Mouse (Mus musculus) urinary bladder, postnatal 14 days (tissue): ENCODE results near the gene Stk32c.

Source experiments
- DNase-seq: peaks from one replicate; pipeline ENCODE4 v3.0.0; 2021; ENCODE audit warnings: low spot score

The Stk32c gene

GRCm38 (mm10) chr7:139228447-139229171 lies 15.5 kb upstream of the Stk32c start:
- DNase-seq, result no peak

DNA sequence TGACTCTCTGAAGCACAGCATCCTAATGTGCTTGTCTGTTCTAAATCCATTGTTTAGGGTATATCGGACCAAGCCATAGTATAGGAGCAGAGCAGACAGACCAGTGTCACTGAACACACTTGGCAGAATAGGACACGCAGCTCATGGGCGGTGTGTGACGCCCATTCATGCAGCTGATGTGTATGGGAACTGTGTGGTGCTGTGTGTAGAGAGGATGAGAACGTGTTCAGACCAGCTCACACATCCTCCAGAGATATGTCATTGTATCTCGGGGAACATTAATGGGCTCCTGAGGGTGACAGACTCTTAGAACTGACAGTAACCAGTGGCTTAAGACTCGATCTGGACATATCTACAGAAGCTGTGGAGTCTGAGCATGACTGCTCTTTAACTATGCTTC lies 13.3 kb upstream of the Stk32c start:
- no peak for DNase-seq

GRCm38 (mm10) chr7:139224725-139225124 lies 11.6 kb upstream of the Stk32c start:
- no peak for DNase-seq

DNA sequence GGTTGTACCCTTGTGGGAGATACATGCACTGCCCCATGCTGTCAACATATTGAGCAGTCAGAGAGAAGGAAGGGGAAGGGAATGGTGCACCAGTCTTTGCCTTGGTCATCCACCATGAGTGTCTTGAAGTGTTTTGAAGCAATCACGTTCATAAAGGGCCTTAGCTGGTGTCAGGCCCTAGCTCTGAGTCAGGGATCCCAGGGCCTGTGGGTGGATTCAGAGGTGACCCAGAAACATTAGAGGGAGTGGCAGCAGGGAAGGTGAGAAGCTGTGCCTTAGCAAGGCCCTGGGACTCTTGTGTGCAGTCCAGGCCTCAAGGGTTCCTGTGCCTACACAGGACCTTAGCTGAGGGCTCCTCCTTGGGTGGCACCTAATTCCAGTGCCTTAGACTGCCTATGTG lies 11.0 kb upstream of the Stk32c start:
- no peak for DNase-seq

- DNase-seq, result no peak
Observed at GRCm38 (mm10) chr7:139222341-139222740, 9.2 kb upstream of the Stk32c start.

DNA sequence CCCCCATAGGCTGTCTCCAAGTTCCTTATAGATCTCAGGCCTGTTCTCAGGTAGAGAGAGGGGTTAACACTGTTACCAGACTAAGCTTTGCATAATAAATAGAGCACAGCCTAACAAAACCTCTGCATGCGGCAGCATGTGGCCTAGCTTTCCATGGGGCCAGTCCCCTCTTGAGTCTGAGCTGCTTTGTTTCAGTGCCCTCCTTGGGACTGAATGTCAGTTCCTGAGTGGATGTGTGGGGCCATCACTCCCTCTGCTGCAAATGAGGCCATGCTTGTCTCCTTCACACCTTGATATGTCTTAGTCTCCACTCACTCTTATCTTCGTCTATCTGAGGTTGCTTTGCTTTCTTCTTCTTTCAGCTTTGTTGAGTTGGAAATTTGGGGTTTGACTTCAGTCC lies 8.7 kb upstream of the Stk32c start:
- DNase-seq, result no peak

- no peak for DNase-seq
Observed at GRCm38 (mm10) chr7:139221072-139221471, 8.0 kb upstream of the Stk32c start.

GRCm38 (mm10) chr7:139220303-139220702 lies 7.2 kb upstream of the Stk32c start:
- DNase-seq, result peak; percentile 37

DNA sequence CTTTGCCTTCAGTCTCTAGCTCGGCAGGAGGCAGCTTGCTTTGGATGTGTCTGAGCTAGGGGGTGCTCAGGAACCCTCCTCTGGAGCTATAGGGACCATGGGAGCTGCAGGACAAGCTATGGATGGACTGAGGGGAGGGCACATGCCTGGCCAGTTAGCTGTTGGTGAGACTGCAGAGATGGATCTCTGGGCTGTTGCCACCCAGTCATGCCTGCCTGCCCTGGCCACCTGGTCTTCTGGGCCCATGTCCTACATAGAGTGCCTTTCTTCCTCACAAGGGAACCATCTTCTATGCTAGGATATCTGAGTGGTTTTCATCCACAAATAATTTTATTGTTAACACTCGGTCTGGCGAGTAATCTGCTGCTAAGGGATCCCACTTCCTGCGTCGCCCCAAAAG lies 6.4 kb upstream of the Stk32c start:
- DNase-seq, result no peak

GRCm38 (mm10) chr7:139218641-139219415 lies 5.7 kb upstream of the Stk32c start:
- peak; percentile 51 for DNase-seq

- DNase-seq, result peak; percentile 1
Observed at GRCm38 (mm10) chr7:139217046-139217445, 3.9 kb upstream of the Stk32c start.

DNA sequence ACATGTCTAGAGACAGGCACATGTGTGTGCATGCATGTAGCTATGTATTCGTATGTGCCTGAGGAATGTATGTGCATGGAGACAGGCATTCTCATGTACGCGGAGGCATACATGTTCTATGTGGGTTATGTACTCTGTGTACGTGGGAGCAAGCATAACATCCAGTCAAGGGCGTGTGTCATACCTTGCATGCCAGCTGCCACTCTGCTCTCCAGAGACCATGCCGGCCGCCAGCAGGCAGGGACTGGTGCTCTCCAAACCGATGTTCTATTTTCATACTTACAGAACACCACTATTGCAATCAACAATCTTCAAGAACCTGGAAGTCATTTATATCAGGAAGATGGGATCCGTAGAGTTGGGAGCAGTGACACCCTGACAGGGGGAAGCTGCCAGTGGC lies 3.4 kb upstream of the Stk32c start:
- DNase-seq, result no peak

- DNase-seq, result no peak
Observed at GRCm38 (mm10) chr7:139215946-139216345, 2.8 kb upstream of the Stk32c start.

- DNase-seq, result peak; percentile 1
Observed at GRCm38 (mm10) chr7:139215516-139215915, 2.4 kb upstream of the Stk32c start.

- DNase-seq, result no peak
Observed at GRCm38 (mm10) chr7:139214596-139215340, 1.7 kb upstream of the Stk32c start.

DNA sequence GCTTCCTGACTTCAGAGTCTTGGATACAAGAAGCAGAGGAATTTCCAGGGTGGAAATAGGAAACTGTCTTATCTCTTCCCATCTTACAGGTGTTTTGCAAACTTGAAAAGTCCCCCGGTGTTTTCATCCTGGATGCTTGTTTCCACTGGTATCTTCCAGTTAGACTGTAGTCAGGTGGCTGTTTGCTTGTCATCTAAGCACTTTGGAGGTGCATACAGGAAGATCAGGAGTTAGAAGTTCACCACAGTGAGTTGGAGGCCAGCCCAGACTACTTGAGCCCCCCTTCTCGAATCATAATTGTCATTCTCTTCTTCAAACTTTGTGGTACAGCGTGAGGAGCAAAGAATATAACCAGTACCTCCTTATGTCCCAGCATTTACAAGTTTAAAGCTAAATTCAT lies 1.1 kb upstream of the Stk32c start:
- no peak for DNase-seq

DNA sequence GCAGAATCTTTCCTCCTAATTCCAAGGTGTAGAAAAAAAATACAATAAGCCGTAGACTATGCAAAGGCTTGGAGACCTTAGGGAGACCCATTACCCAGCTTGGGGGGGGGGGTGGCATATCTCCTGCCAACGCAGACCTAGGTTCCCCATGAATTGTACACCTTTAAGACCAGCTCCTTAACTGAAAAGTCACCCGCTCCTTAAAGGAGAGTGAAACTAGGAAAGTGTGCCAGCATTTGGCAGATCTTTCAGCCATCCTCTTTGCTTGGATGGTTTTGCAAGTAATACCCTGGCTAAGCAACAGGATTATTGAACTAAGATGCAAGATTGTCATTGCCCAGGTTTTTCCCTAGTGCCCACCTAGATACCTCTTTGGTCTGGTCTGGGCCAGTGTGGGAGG lies 644 bp upstream of the Stk32c start:
- no peak for DNase-seq

- DNase-seq, result no peak
Observed at GRCm38 (mm10) chr7:139211761-139212160, 1.3 kb downstream of the Stk32c start.

- no peak for DNase-seq
Observed at GRCm38 (mm10) chr7:139208773-139209095, 4.4 kb downstream of the Stk32c start.

DNA sequence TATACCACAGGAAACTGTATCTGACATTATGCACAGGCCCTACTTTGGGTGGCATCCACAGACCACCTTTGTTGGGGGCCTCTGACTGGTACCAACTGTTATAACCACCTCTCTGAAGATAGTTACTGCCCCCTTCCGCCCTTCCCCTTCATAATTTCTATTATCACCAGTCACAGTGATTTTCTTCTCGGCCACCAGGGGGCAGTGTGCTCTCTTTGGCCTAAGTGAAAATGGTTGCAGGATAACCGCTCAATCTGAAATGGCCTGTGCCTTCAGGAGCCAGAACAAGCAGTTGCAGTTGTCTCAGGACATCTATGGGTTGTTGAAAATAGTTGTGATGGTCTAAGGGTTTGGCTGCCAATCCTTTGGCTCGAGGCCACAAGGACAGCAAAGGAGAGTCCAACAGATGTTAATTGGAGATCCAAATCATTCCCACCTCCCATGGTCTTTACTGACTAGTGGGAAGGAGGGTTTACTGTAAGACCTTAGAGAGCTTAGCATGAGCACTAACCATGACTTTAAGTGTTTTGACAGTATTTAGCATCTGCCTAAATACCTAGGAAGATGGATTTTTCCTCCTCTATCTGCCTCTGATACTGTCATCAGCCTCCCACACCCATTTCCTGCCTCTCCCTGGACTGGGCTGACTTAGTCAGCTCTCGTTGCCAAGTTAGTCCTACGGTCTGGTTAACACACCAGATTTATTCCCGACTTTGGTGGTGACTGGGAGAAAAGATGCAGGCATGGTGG lies 4.9 kb downstream of the Stk32c start:
- DNase-seq, result peak; percentile 31

DNA sequence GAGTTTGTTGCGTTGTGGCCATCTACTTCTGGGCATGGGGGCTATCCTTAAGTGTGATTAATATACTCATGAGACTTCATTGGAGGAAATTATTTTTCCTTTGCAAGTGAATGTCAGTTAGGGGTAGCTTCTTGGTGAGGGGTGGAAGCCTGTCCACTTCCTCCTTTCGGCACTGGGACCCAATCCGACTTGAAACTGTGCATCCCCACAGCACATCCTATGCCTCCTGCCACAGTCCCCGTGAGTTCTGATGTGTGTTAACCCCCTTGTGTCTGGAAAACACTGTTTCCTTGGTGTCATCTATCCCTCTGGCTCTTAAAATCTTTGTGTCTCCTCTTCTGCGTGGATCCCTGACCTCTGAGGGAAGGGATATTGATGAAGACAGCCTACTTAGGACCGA lies 11.9 kb downstream of the Stk32c start:
- DNase-seq, result no peak

GRCm38 (mm10) chr7:139200108-139200507 lies 13.0 kb downstream of the Stk32c start:
- DNase-seq, result peak; percentile 62
